Comparison of ENCODE assay signal across 10 mouse cellular contexts in genomic region chr17:23545841-23546240, GRCm38 (mm10). TPM values are rescaled to one million over a fixed set of nuclear protein-coding genes. Genes with fewer than 3 reads are reported as not detected.
A peak's percentile ranks its signal among the peaks of the same experiment; 100 is the strongest.
DNase-seq lines count a peak whose midpoint lies in the region; ATAC-seq and TF ChIP-seq lines count a peak whose summit lies in the region.
"Had no signal": no experiment of that assay in that cellular context is flagged by ENCODE, and none has a peak within 500 bp of the region (broad histone marks: within the 10 kb centered on the region; RNA-seq: fewer than 3 reads in every experiment).

No protein-coding gene starts in this region.

- no peak for TF ChIP-seq RAD21 in MEL (IDR thresholded peaks at IDR 0.05; ENCODE audit: low read depth, low read length)

- TF ChIP-seq CTCF in MEL (IDR thresholded peaks at IDR 0.05 in 2 of 3, conservative IDR thresholded peaks at IDR 0.05 in 1 of 3; ENCODE audit: control insufficient read depth in 1 of 3, insufficient read depth in 1 of 3, low read depth in 2 of 3, low read length in 3 of 3, poor library complexity in 1 of 3, severe bottlenecking in 1 of 3) = no peak

- DNase-seq in heart, postnatal 14 days = no peak
- DNase-seq in MEL (ENCODE audit: low read depth, low spot score) = no peak
- DNase-seq in thymus, postnatal 36 days = no peak
- DNase-seq in adrenal gland, postnatal 14 days = no peak
- no peak for DNase-seq in retina, postnatal 1 day

- peak overlapping the region; percentile 86 for H3K4me3 ChIP-seq in heart, embryonic 13.5 days
- peak overlapping the region in 1 of 2 experiments; percentile 97; a peak in 2 of 4 replicates for H3K4me3 ChIP-seq in MEL (ENCODE audit: control insufficient read depth in 1 of 2, insufficient read depth in 1 of 2, low read depth in 2 of 2, low read length in 2 of 2)
- peak overlapping the region; percentile 70 for H3K4me3 ChIP-seq in hindbrain, embryonic 15.5 days
- H3K4me3 ChIP-seq in midbrain, embryonic 12.5 days = 0 out of 2 replicates have a peak overlapping the region, but pooled peaks have one; percentile 67

- peaks cover 3% of the 10 kb centered on the region; the same call in 1 of the 2 replicates for H3K79me2 ChIP-seq in MEL (ENCODE audit: control insufficient read depth, insufficient read depth, low read length, poor library complexity)

- 11% methylated on average over 6 of the region's 6 CpGs for WGBS in heart, embryonic 13.5 days
- WGBS in hindbrain, embryonic 15.5 days = 13% methylated on average over 6 of the region's 6 CpGs
- 11% methylated on average over 6 of the region's 6 CpGs for WGBS in midbrain, embryonic 12.5 days

- H3K4me2 ChIP-seq in heart, embryonic 13.5 days = peak overlapping the region; percentile 71
- peak overlapping the region; percentile 57 for H3K4me2 ChIP-seq in hindbrain, embryonic 15.5 days
- H3K4me2 ChIP-seq in midbrain, embryonic 12.5 days (replicated peaks) = peak overlapping the region; percentile 54

- no peak for TF ChIP-seq POLR2A in MEL (IDR thresholded peaks at IDR 0.05; ENCODE audit: control insufficient read depth in 1 of 2, insufficient read depth in 1 of 2, low read depth in 1 of 2, low read length in 2 of 2, poor library complexity in 1 of 2)

- peaks cover 13% of the 10 kb centered on the region for H3K27me3 ChIP-seq in heart, embryonic 13.5 days (replicated peaks)
- no peaks in the 10 kb centered on the region for H3K27me3 ChIP-seq in MEL (ENCODE audit: control insufficient read depth in 1 of 2, insufficient read depth in 2 of 2, low read length in 2 of 2)
- H3K27me3 ChIP-seq in hindbrain, embryonic 15.5 days = 0 out of 2 replicates have a peak, but pooled peaks cover 7% of the 10 kb centered on the region
- H3K27me3 ChIP-seq in midbrain, embryonic 12.5 days = peaks cover 17% of the 10 kb centered on the region

- no peak overlapping the region for H3K9ac ChIP-seq in heart, embryonic 13.5 days
- 0 out of 2 replicates have a peak overlapping the region, but pooled peaks have one; percentile 4 for H3K9ac ChIP-seq in MEL (ENCODE audit: control insufficient read depth, low read depth, low read length, poor library complexity, severe bottlenecking)
- no peak overlapping the region for H3K9ac ChIP-seq in hindbrain, embryonic 15.5 days
- H3K9ac ChIP-seq in midbrain, embryonic 12.5 days (replicated peaks) = no peak overlapping the region

- no peak for TF ChIP-seq EP300 in MEL (IDR thresholded peaks at IDR 0.05; ENCODE audit: low read depth in 1 of 2, low read length in 2 of 2)

- no peak for ATAC-seq in heart, embryonic 13.5 days (ENCODE audit: extremely low read depth, insufficient number of reproducible peaks, low FRiP score, low TSS enrichment)
- no peak for ATAC-seq in hindbrain, embryonic 15.5 days (ENCODE audit: low FRiP score, low read depth)
- ATAC-seq in midbrain, embryonic 12.5 days (ENCODE audit: low FRiP score, low read depth) = no peak

- H3K36me3 ChIP-seq in heart, embryonic 13.5 days = no peaks in the 10 kb centered on the region
- H3K36me3 ChIP-seq in MEL (ENCODE audit: control insufficient read depth in 1 of 2, insufficient read depth in 2 of 2, low read length in 2 of 2) = peaks cover 0 to 11% of the 10 kb centered on the region in 2 experiments; a peak in 2 of 4 replicates
- H3K36me3 ChIP-seq in hindbrain, embryonic 15.5 days = no peaks in the 10 kb centered on the region
- no peaks in the 10 kb centered on the region for H3K36me3 ChIP-seq in midbrain, embryonic 12.5 days

- H3K9me3 ChIP-seq in heart, embryonic 13.5 days = no peaks in the 10 kb centered on the region
- no peaks in the 10 kb centered on the region for H3K9me3 ChIP-seq in MEL (replicated peaks; ENCODE audit: insufficient read depth, low read length)
- no peaks in the 10 kb centered on the region for H3K9me3 ChIP-seq in hindbrain, embryonic 15.5 days
- no peaks in the 10 kb centered on the region for H3K9me3 ChIP-seq in midbrain, embryonic 12.5 days

- intact Hi-C loops in heart, postnatal 14 days (cut with DNase I) = no loop called here

- H3K4me1 ChIP-seq in heart, embryonic 13.5 days = peaks cover 27% of the 10 kb centered on the region
- H3K4me1 ChIP-seq in MEL (ENCODE audit: control insufficient read depth in 1 of 2, insufficient read depth in 2 of 2, low read length in 2 of 2) = peaks cover 0 to 19% of the 10 kb centered on the region in 2 experiments; a peak in 2 of 4 replicates
- H3K4me1 ChIP-seq in hindbrain, embryonic 15.5 days (replicated peaks) = peaks cover 9% of the 10 kb centered on the region; the same call in 1 of the 2 replicates
- peaks cover 18% of the 10 kb centered on the region; the same call in 1 of the 2 replicates for H3K4me1 ChIP-seq in midbrain, embryonic 12.5 days

- no peak overlapping the region for H3K27ac ChIP-seq in heart, embryonic 13.5 days (replicated peaks)
- H3K27ac ChIP-seq in MEL (ENCODE audit: control insufficient read depth, low read depth, low read length) = no peak overlapping the region
- no peak overlapping the region for H3K27ac ChIP-seq in hindbrain, embryonic 15.5 days (replicated peaks)
- no peak overlapping the region for H3K27ac ChIP-seq in midbrain, embryonic 12.5 days (replicated peaks)

TF ChIP-seq in MEL, 35 proteins besides CTCF, POLR2A, EP300 and RAD21:
- TF ChIP-seq ZC3H11A (IDR thresholded peaks at IDR 0.05; ENCODE audit: low read depth, low read length) (no peak), MAZ (IDR thresholded peaks at IDR 0.05; ENCODE audit: low read depth, low read length) (no peak), CHD1 (IDR thresholded peaks at IDR 0.05; ENCODE audit: low read depth, low read length) (no peak), JUND (IDR thresholded peaks at IDR 0.05; ENCODE audit: low read depth, low read length) (no peak), MYB (IDR thresholded peaks at IDR 0.05; ENCODE audit: low read depth, low read length) (no peak), KAT2A (conservative IDR thresholded peaks at IDR 0.05; ENCODE audit: low read depth, low read length) (no peak), E2F4 (IDR thresholded peaks at IDR 0.05; ENCODE audit: borderline replicate concordance, low read depth, low read length) (no peak), POLR2AphosphoS5 (IDR thresholded peaks at IDR 0.05; ENCODE audit: borderline replicate concordance, low read depth, low read length) (no peak)
TF ChIP-seq in MEL: peak in this region for 0.

RNA-seq across cellular contexts. Expression of gene Zfp213, which starts 18.2 kb away (rescaled TPM):
- 12.7 and 13.3 TPM in 2 replicates for polyA plus RNA-seq in heart, embryonic 13.5 days (2015; fragmentation: Nextera tagmentation; extraction: Ambion mirVana)
- total RNA-seq in heart, postnatal 14 days (2021) = 1 to 10 TPM; 4.9 to 5.8 TPM
- total RNA-seq in MEL (2012; rRNA removed) = 3.4 and 3.8 TPM in 2 replicates
- 1 to 10 TPM in 1 of 2 experiments, not detected in 1; 3.0 TPM for polyA plus RNA-seq in MEL (2012; ENCODE audit: insufficient read depth in 1 of 2, insufficient read length in 2 of 2, low read depth in 1 of 2, low replicate concordance in 2 of 2, missing spikeins in 1 of 2)
- 17.3 and 19.8 TPM in 2 replicates for polyA plus RNA-seq in hindbrain, embryonic 15.5 days (2015; fragmentation: Nextera tagmentation; extraction: Ambion mirVana)
- polyA plus RNA-seq in midbrain, embryonic 12.5 days (2016; fragmentation: Nextera tagmentation; extraction: Ambion mirVana) = 21.8 and 22.4 TPM in 2 replicates
- 9.2 and 9.9 TPM in 2 replicates for total RNA-seq in adrenal gland, postnatal 14 days (2021)

RNA-seq across cellular contexts. Expression of gene Zfp13, which starts 53.4 kb away (rescaled TPM):
- polyA plus RNA-seq in heart, embryonic 13.5 days (2015; fragmentation: Nextera tagmentation; extraction: Ambion mirVana) = 9.2 and 9.3 TPM in 2 replicates
- 1 to 10 TPM; 4.3 to 5.0 TPM for total RNA-seq in heart, postnatal 14 days (2021)
- total RNA-seq in MEL (2012; rRNA removed) = 0.08 and 0.16 TPM in 2 replicates
- under 1 TPM in 1 of 2 experiments, not detected in 1; 0.38 TPM for polyA plus RNA-seq in MEL (2012; ENCODE audit: insufficient read depth in 1 of 2, insufficient read length in 2 of 2, low read depth in 1 of 2, low replicate concordance in 2 of 2, missing spikeins in 1 of 2)
- polyA plus RNA-seq in hindbrain, embryonic 15.5 days (2015; fragmentation: Nextera tagmentation; extraction: Ambion mirVana) = 24.3 and 29.3 TPM in 2 replicates
- 24.1 and 25.9 TPM in 2 replicates for polyA plus RNA-seq in midbrain, embryonic 12.5 days (2016; fragmentation: Nextera tagmentation; extraction: Ambion mirVana)
- 8.5 and 14.6 TPM in 2 replicates for total RNA-seq in adrenal gland, postnatal 14 days (2021)

RNA-seq across cellular contexts. Expression of gene Zscan10, which starts 54.8 kb away (rescaled TPM):
- not detected in 2 replicates for polyA plus RNA-seq in heart, embryonic 13.5 days (2015; fragmentation: Nextera tagmentation; extraction: Ambion mirVana)
- not detected for total RNA-seq in heart, postnatal 14 days (2021)
- not detected in 2 replicates for total RNA-seq in MEL (2012; rRNA removed)
- polyA plus RNA-seq in MEL (2012; ENCODE audit: insufficient read depth in 1 of 2, insufficient read length in 2 of 2, low read depth in 1 of 2, low replicate concordance in 2 of 2, missing spikeins in 1 of 2) = under 1 TPM in 1 of 2 experiments, not detected in 1; 0.08 TPM
- 0.05 and 0.25 TPM in 2 replicates for polyA plus RNA-seq in hindbrain, embryonic 15.5 days (2015; fragmentation: Nextera tagmentation; extraction: Ambion mirVana)
- polyA plus RNA-seq in midbrain, embryonic 12.5 days (2016; fragmentation: Nextera tagmentation; extraction: Ambion mirVana) = 0.16 TPM in 1 of 2 replicates, not detected in the other
- not detected in 2 replicates for total RNA-seq in adrenal gland, postnatal 14 days (2021)
- total RNA-seq: common myeloid progenitor, adult 5-6 weeks; layer of hippocampus, adult 18-20 months had no signal
